Mouse (Mus musculus) midbrain, postnatal 0 days (tissue): ENCODE results near the gene Rassf1. TPM values are rescaled to one million over a fixed set of nuclear protein-coding genes. Genes with fewer than 3 reads are reported as not detected.

Experiments
- ATAC-seq: fragments of 200-750 bp; cut with Nextera tagmentation; 2 replicates; pipeline ENCODE4 v1.8.0; 2017; ENCODE audit warnings: moderate number of reproducible peaks, mild to moderate bottlenecking, moderate TSS enrichment, moderate library complexity; ENCODE audit not compliant: low FRiP score
- DNase-seq: peaks from one replicate; pipeline ENCODE4 v3.0.0-alpha.2; 2015; ENCODE audit warnings: low spot score
- H3K27ac ChIP-seq: fragments of 300-500 bp; sonication (generic); 2 replicates; pipeline ENCODE4 v1.5.1; 2014; ENCODE audit warnings: low read depth, mild to moderate bottlenecking, low read length, mixed read lengths
- H3K27me3 ChIP-seq: fragments of 300-500 bp; sonication (generic); 2 replicates; pipeline ENCODE4 v1.6.1; 2014; ENCODE audit warnings: low read length, control low read depth, mixed read lengths; ENCODE audit not compliant: insufficient read depth
- H3K36me3 ChIP-seq: fragments of 300-500 bp; sonication (generic); 2 replicates; pipeline ENCODE4 v1.6.1; 2014; ENCODE audit warnings: low read length, control low read depth, mixed read lengths; ENCODE audit not compliant: insufficient read depth
- H3K4me1 ChIP-seq: fragments of 300-500 bp; sonication (generic); 2 replicates; pipeline ENCODE4 v1.6.1; 2014; ENCODE audit warnings: mild to moderate bottlenecking, control low read depth, antibody characterized with exemption, low read length, mixed read lengths; ENCODE audit not compliant: insufficient read depth
- H3K4me2 ChIP-seq: fragments of 300-500 bp; sonication (generic); 2 replicates; pipeline ENCODE4 v1.6.1; 2014; ENCODE audit warnings: low read depth, mild to moderate bottlenecking, low read length, mixed read lengths; ENCODE audit not compliant: poor library complexity, severe bottlenecking
- H3K4me3 ChIP-seq: fragments of 300-500 bp; sonication (generic); 2 replicates; pipeline ENCODE4 v1.5.1; 2014; ENCODE audit warnings: low read depth, mild to moderate bottlenecking, low read length, moderate library complexity
- H3K9ac ChIP-seq: fragments of 300-500 bp; sonication (generic); replicated peaks from 2 replicates; pipeline ENCODE4 v1.6.1; 2014; ENCODE audit warnings: mild to moderate bottlenecking, low read length, moderate library complexity, mixed read lengths; ENCODE audit not compliant: poor library complexity, severe bottlenecking
- H3K9me3 ChIP-seq: fragments of 300-500 bp; sonication (generic); 2 replicates; pipeline ENCODE4 v1.6.1; 2016; ENCODE audit warnings: low read length, control low read depth
- CTCF ChIP-seq: IDR thresholded peaks from 2 replicates; pipeline ENCODE4 v1.5.1; 2016; ENCODE audit warnings: antibody characterized with exemption, mild to moderate bottlenecking
- WGBS: fragments of 180-500 bp; shearing (Covaris S2); extraction: QIAGEN DNeasy Blood & Tissue Kit; methylation state at CpG from one replicate; pipeline ENCODE4 v1.1.7; 2014; 5-methylcytosine and 5-hydroxymethylcytosine counted together
- polyA plus RNA-seq: library from polyadenylated mRNA; unstranded; fragments of >200 nt; fragmentation: Nextera tagmentation; extraction: Ambion mirVana; gene quantifications from 2 replicates; pipeline ENCODE4 v1.2.1, GENCODE M21; 2015
- total RNA-seq: library from RNA; depleted of rRNA; stranded (reverse); fragments of >200 nt; gene quantifications from 2 replicates; pipeline ENCODE4 v1.2.3, GENCODE M21; 2014

Gene Rassf1
- total and polyA plus RNA-seq, 2 experiments from 2014 or later: 21.1 to 33.4 TPM

- WGBS: 87% methylated on average over 7 of the region's 7 CpGs
Observed at GRCm38 (mm10) chr9:107582509-107583062, 31.2 kb downstream of the Rassf1 start.

GRCm38 (mm10) chr9:107583174-107583573, 31.8 kb downstream of the Rassf1 start:
- Histone ChIP-seq H3K27me3 (no peaks in the 10 kb centered on the region), H3K9me3 (no peaks in the 10 kb centered on the region), H3K4me3 (no peak overlapping the region), H3K9ac (no peak overlapping the region), H3K4me2 (no peak overlapping the region), H3K4me1 (peaks cover 14% of the 10 kb centered on the region; the same call in 1 of the 2 replicates), H3K27ac (no peak overlapping the region), H3K36me3 (peaks cover 6% of the 10 kb centered on the region)
- TF ChIP-seq CTCF: no peak
- 96% methylated on average over 14 of the region's 14 CpGs for WGBS
- DNase-seq: no peak
- no peak for ATAC-seq

More at GRCm38 (mm10) chr9:107582509-107583062, 31.2 kb downstream of the Rassf1 start:
- Histone ChIP-seq H3K9ac (no peak overlapping the region), H3K27me3 (no peaks in the 10 kb centered on the region), H3K4me3 (no peak overlapping the region), H3K36me3 (peaks cover 6% of the 10 kb centered on the region), H3K27ac (no peak overlapping the region), H3K4me1 (0 out of 2 replicates have a peak, but pooled peaks cover 11% of the 10 kb centered on the region), H3K9me3 (no peaks in the 10 kb centered on the region), H3K4me2 (no peak overlapping the region)
- no peak for ATAC-seq
- no peak for DNase-seq
- TF ChIP-seq CTCF: no peak

GRCm38 (mm10) chr9:107586504-107586903, 35.1 kb downstream of the Rassf1 start:
- 98% methylated on average over 5 of the region's 5 CpGs for WGBS

GRCm38 (mm10) chr9:107586974-107587832, 35.8 kb downstream of the Rassf1 start, which contains the start of gene Ifrd2:
TSS of gene Ifrd2 (plus strand) at chr9:107587642.
- ATAC-seq (peak; percentile 97), DNase-seq (peak; percentile 99)
- 13% methylated on average over 46 of the region's 46 CpGs for WGBS
- H3K9me3 ChIP-seq: no peaks in the 10 kb centered on the region
- no peak within 1 kb of the TSS for H3K27ac ChIP-seq
- H3K4me3 ChIP-seq: peak within 1 kb of the TSS; percentile 62
- H3K4me1 ChIP-seq: peaks cover 11% of the 10 kb centered on the region; the same call in 1 of the 2 replicates
- H3K9ac ChIP-seq: peak within 1 kb of the TSS; percentile 53; the same call in 1 of the 2 replicates
- no peak for TF ChIP-seq CTCF
- H3K4me2 ChIP-seq: peak within 1 kb of the TSS; percentile 75
- peaks cover 29% of the 10 kb centered on the region for H3K36me3 ChIP-seq
- H3K27me3 ChIP-seq: no peaks in the 10 kb centered on the region

More at GRCm38 (mm10) chr9:107586504-107586903, 35.1 kb downstream of the Rassf1 start:
- no peak for DNase-seq
- no peak for TF ChIP-seq CTCF
- H3K9me3 ChIP-seq: no peaks in the 10 kb centered on the region
- H3K4me1 ChIP-seq: peaks cover 15% of the 10 kb centered on the region; the same call in 1 of the 2 replicates
- no peak overlapping the region for H3K4me2 ChIP-seq
- no peak overlapping the region for H3K9ac ChIP-seq
- H3K36me3 ChIP-seq: peaks cover 24% of the 10 kb centered on the region
- H3K27me3 ChIP-seq: no peaks in the 10 kb centered on the region
- no peak overlapping the region for H3K4me3 ChIP-seq
- no peak for ATAC-seq
- no peak overlapping the region for H3K27ac ChIP-seq

- peaks cover 11% of the 10 kb centered on the region; the same call in 1 of the 2 replicates for H3K4me1 ChIP-seq
- no peak overlapping the region for H3K27ac ChIP-seq
- H3K27me3 ChIP-seq: no peaks in the 10 kb centered on the region
- 7% methylated on average over 33 of the region's 33 CpGs for WGBS
- peak overlapping the region; percentile 53; the same call in 1 of the 2 replicates for H3K9ac ChIP-seq
- no peak for TF ChIP-seq CTCF
- H3K9me3 ChIP-seq: no peaks in the 10 kb centered on the region
- peak overlapping the region; percentile 75 for H3K4me2 ChIP-seq
- DNase-seq: peak; percentile 45
- H3K36me3 ChIP-seq: peaks cover 31% of the 10 kb centered on the region
- ATAC-seq: peak; percentile 44
- peak overlapping the region; percentile 62 for H3K4me3 ChIP-seq
Observed at GRCm38 (mm10) chr9:107587833-107588639, 36.7 kb downstream of the Rassf1 start.
